Mouse (Mus musculus): Measurements from ENCODE around the gene Ndufa4l2.

The Ndufa4l2 gene

DNA sequence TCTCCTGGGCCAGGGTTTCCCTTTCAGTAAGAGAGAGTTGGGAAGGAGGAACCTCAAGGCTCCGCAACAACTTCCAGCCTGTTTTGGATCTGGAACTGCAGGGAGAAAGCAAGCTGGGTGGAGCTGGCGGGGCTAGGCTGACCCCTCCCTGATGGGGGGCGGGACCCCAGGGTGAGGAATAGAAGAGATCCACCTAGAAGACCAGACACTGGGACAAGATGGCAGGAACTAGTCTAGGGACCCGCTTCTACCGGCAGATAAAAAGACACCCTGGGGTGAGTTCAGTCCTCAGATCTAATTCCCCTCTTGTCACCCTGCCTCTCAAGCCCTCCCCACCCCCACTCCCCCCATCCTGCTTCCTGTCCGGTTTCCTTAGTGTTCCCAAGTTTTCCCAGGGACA, at the start of gene Ndufa4l2:
Gene Ndufa4l2, plus strand, starts transcription at position 204 of the 400 bp plus-strand sequence.
- DNase-seq (ENCODE audit: low spot score): no peak

DNA sequence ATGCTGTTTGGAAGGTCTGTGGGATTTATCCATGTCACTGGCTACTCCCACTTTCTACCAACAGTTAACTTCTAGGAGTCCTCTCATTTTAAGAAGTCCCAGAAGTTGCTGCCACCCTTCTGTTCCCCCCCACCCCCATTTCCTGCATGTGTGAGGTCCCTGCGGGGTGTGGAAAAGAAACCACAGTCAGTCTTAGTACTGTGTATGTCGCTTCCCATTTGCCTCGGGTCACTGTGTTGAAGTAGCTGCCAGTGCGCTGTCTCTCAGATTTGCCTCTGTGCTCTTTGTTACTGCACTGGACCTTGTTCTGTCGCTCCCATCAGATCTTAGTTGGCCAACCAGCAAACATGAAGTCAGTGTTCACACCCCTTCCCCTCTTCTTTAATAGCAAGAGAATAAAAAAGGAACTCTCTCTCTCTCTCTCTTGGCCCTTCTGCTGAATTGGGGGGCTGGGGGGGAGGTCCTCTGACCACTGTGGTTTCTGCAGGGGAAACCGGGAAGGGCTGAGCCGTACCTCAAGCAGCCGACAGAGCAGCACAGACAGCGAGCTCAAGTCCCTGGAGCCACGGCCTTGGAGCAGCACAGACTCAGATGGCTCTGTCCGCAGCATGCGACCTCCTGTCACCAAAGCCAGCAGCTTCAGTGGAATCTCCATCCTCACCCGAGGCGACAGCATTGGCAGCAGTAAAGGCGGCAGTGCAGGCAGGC, 43.3 kb upstream of the Ndufa4l2 start:
- DNase-seq (ENCODE audit: low spot score): no peak

DNA sequence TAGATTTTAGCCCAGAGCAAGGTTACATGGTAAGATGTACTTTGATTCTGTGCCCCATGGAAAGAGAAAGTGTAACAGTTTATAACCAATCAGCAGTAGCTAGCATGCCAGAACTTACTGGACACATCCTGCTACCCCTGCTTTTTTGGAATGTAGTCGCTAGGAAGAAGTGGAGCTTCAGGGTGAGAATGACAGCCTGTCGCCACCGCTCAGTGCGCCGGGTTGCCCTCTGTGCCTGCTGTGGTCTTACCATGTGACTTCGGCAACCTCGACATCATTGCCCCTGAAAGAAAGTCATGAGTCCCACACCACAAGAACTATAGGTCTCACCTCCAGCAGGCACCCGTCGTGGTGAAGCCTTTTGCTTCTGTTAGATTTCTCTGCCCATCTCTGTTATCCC, 42.0 kb upstream of the Ndufa4l2 start:
- DNase-seq (ENCODE audit: low spot score): no peak

DNA sequence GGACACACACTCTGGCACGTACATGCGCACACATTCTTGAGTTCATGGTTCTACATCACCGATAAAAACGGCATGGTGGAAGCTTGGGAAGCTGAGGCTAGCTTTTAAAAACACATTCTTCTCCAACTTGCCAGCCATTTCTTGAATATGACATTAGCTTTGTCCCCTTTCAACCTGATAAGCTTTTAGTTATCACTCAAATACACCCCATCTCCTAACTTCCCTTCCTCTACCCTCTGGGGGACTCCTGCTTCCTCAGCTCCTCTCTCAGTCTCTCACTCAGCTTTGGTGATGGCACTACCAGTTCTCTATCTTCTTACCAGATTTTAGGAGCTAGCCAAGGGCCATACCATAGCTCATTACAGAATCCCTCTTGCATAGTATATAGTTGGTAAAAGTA, 39.6 kb upstream of the Ndufa4l2 start:
- DNase-seq (ENCODE audit: low spot score): no peak

DNA sequence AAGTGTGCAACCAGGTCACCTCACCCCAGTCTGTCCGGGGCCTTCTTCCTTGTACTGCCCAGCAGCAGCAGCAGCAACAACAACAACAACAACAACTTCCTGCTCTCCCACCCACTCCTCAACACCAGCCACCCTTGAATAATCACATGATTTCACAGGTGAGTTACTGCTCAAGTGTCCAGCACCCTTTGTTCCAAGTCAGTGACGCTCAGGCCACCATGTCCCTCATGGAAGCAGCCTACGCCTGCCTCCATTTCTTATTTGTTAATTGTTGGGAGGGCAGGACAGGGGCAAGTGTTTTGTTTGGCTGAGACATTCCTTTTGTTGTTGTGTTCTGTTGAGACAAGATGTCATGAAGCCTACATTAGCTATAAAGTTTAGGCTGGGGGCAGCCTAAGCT, 38.2 kb upstream of the Ndufa4l2 start:
- no peak for DNase-seq (ENCODE audit: low spot score)

DNA sequence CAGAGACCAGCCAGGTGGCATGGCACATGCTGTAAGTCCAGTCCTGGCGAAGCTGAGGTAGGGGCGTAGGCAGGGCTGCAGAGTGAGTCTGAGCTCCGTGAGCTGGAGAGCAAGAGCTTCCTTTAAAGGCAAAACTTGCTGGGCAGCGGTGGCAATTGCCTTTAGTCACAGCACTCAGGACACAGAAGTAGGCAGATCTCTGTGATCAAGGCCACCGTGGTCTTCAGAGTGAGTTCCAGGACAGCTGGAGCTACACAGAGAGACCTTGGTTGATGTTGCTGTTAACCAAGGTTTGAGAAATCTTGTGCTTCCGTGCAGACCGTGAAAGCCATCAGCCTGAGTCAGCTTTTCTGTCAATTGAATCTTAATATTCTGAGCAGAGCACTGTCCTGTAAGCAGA, 37.5 kb upstream of the Ndufa4l2 start:
- DNase-seq (ENCODE audit: low spot score): no peak

DNA sequence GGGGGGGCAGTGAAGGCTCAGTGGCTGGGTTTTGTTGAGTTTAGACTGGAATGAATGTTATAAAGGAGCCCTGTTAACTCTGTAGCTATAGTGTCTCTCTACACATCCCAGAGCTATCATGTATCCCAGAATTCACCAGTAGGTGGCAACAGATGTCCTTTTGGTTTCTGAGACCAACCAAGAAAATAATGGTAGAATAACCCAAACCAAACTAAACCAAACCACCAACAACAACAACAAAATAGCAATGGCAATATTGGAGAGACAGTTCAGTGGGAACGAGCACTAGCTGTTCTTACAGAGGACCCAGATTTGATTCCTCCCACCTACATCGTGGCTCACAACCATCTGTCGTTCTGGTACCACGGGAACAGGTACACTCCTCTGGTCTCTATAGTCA, 35.6 kb upstream of the Ndufa4l2 start:
- DNase-seq (ENCODE audit: low spot score): no peak

DNA sequence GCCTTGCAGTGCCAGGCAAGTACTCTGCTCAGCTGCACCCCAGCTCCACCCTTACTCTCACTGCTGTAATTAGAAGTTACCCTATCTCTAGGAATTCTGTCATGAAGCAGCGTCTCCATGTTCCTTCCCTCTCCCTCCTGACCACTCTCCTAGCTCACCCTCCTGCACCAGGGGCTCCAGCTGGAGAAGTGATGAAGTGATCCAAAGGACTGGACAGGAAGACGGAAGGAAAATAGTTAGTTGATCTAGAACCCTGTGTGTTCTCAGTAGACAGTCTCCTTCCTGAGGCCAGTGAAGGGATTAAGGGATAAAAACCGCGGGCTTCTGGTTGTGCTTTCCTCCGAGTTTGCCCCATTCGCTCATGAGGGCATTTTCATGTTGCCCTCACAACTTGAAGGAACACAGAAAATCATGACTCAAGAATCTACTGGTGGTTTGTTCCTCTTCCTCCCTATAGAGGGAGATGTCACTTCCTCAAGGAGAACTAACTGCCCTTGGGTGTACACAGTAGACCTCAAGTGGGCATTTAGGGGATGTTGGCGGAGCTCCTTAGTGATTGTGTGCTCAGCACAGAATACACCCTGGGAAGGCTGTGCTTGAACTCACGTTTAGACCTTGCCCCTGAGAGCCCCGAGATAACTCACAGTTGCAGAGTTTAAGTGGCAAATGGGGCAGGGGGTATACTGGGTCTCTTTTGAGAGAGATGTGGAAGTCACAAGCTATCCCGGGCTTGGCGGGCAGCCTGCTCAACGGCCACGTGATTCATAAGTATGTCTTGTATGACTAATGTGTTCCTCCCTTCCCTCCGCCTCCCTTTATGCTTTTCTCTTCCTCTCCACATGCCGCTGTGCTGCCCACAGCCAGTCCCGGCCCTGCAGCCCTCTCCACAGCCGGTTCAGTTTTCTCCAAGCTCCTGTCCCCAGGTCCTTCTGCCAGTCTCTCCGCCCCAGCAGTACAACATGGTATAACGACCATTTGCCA, 33.6 kb upstream of the Ndufa4l2 start:
- no peak for DNase-seq (ENCODE audit: low spot score)

DNA sequence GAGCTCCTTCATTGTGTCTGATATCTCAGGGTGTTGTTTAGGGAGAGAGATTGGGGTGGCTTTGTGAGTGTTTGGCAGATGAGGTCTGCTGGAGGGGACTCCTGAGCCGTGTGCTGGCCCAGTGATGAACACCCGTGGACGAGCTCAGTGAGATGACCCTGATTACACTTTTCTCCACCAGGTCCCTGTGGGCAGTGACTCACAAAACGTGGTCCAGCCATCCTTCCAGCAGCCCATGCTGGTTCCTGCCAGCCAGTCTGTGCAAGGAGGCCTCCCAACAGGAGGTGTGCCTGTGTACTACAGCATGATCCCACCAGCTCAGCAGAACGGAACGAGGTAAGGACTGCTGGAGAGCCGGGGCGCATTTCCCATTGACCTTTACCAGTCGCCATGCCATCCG, 29.5 kb upstream of the Ndufa4l2 start:
- no peak for DNase-seq (ENCODE audit: low spot score)

DNA sequence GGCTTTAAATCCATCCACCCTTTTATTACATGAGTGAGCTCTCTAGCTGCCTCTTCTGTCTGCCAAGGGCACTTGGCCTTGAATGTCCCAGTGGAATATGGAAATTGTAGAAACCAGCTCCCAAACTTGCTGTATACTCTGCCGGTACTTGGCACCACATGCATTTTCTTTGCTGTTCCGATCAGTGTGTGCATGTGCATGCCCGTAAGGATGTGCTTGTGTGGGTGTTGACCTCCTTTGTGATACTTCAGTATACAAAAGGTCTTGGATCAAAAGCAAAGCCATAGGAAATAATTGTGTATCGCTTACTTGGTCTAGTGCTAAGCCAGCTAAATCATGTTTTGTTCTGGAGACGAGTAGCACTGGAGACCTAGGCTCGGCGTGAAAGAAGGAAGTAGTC, 25.9 kb upstream of the Ndufa4l2 start:
- DNase-seq (ENCODE audit: low spot score): no peak

DNA sequence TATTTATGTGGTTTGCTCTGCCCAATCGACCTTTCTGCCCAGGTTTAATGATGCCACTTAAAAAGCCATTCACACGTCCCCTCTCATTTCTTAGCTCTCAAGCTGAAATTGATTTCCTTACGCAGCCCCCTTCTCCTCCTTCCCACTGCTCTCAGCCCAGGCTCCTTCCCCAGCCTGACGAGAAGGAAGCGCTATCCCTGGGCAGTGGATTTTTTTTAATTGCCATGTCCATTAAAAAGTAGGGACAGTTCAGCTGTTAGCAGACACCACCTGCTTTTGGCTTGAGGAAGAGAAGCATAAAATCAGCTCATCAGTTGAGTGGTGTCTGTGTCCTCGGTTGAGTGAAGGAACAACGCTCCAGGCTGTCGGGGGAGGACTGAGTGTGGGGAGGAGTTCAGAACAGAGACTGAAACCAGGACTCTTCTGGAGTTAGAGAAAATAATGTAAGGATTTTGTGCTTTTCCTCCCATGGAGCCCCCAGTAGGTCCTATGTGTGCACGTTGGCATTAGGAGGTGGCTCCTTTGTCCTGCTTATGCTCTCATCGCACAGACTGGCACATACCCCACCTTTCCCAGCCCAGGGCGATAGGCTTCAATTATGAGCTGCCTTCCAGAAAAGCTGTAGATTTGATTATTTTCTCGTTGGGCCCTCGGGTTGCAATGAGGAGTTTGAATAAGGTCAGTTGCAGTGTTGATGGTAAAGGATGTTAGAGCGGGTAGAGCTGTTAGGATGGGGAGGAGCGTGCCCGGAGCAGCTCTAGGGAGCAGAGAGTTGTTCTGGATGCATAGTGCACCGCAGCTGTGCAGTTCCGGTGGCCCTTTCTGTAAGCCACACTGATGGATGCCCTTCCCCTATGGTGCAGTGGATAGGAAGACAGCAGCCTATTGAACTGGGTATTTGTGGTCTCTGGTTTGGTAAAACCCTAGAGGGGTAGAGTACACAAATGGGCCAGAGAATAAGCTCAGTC, 24.3 kb upstream of the Ndufa4l2 start:
- DNase-seq (ENCODE audit: low spot score): no peak

DNA sequence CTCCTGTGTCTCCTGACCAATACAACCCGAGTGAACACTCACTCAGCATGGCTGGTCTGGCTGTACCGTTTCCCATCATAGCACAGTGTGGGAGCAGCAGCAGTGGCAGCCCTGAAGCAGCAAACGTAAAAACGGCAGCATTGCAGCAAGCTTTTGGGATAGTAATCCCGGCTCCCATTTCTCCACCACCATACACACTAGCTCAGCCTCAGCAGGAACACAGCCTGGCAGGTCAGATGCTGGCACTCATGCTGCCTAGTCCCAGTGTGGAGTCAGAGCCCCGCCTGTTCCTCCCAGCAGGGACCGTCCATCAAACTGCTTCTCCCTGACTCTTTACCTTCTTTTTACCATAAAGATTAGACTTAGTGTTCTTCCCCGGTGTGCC, 23.6 kb upstream of the Ndufa4l2 start:
- DNase-seq (ENCODE audit: low spot score): no peak

DNA sequence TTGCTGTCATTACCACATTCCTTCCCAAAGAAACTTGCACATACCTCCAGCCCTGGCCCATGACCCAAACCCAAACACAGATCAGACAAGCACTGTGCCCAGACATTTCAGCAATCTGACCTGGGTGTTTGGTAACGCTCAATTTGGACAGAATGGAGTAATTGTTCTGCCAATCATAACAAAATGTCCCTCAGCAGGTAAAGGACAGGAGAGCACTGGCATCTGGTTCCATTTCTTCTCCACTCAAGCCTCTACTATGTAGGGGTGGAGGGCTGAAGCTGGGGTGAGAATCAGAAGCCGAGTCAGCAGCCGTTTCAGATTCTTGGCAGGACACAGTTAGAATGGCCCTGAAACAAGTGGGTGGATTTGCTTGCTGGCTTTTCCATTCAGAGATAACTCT, 22.6 kb upstream of the Ndufa4l2 start:
- no peak for DNase-seq (ENCODE audit: low spot score)

DNA sequence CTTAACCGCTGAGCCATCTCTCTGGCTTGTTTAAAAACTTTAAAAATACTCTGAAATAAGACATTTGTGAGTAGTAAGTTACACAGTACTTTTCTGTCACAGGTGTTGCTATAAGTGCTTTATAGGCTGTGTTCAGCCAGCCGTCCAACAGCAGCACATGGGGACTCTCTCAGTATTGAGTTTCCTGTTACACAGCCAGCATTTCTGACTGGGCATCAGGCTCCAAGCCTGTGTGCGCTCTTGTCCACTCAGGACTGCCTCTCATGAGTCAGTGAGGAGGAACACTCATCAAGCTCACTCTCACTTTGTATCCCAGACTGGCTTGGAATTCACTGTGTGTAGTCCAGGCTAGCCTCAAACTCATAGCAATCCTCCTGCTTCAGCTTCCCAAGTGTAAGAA, 18.6 kb upstream of the Ndufa4l2 start:
- no peak for DNase-seq (ENCODE audit: low spot score)

DNA sequence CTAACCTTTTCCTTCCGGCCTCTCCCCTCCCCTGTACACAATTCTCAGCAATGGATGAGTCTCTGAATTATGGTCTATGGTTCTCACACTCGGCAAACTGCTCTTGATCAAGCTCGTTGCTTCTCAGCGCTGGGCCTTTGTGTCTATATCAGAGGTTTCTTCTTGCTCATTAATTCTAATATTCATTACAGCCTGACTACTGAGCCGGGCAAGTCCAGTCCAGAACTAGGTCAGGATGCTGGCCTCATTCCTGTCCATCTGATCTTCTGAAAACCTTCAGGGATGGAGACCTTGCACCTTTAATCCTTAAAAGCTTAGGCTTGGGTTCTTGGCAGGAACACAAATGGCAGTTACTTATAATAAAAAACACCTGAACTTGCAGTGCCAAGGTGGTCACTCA, 15.3 kb upstream of the Ndufa4l2 start:
- no peak for DNase-seq (ENCODE audit: low spot score)

DNA sequence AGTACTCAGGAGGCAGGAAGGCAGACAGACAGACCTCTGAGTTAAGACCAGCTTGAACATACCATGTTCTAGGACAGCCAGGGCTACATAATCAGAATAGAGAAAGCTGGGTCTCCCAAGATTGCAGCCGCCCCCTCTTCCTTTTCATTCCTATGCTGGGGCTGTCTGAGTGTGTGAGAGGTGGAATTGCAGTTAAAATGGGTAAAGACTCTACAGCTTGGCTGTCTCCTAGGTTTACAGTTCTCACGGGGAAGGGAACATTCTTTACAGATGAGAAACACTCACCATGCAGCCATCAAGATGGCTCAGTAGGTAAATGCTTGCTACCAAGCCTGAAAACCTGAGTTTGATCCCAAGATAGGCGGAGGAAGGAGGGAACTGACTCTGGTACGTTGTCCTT, 14.7 kb upstream of the Ndufa4l2 start:
- DNase-seq (ENCODE audit: low spot score): no peak

DNA sequence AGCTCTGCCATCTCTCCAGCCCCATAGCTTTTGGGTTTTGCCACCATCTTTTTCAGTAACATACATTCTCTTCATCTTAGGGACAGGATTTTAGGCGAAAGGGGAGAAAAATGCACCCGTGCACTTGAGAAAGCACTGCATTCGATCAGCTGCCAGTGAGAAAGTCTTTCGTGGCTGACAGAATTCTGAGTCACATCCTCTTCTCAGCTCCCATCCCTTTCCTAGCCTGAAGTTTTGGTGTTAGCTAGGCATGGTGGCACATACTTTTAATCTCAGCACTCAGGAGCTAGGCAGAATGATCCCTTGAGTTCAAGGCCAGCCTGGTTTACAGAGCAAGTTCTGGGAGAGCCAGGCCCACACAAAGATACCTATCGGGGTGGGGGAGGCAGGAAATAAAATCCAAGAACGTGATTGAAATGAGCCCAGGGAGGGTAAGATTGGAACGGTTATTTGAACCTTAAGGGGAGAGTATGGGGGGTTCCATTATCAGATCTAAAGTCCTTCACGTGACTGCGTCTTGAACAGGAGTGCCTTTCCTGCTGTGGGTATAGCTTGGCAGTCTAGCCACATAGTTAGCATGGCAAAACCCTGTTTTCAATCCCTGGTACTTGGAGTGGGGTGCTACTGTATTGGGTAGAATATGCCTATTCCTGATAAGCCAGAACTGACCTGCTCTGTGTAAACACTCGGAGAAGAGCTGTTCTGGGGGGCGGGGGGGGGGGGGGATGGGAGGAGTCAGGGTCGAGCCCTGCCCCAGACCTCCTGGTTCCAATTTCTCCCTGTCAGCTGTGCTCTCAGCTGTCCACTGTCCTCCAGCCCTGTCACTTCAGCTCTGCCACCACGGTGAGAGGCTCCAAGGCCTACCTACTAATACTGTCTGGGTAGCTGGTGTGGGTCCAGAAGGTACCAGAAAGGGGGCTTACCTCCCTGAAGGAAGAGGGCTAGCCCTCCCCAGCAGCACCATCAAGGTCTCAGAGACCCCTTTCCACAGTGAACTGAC, 13.6 kb upstream of the Ndufa4l2 start, which contains the start of gene Stac3:
Gene Stac3, plus strand, starts transcription at position 793 of the 1,000 bp plus-strand sequence.
- DNase-seq (ENCODE audit: low spot score): no peak

DNA sequence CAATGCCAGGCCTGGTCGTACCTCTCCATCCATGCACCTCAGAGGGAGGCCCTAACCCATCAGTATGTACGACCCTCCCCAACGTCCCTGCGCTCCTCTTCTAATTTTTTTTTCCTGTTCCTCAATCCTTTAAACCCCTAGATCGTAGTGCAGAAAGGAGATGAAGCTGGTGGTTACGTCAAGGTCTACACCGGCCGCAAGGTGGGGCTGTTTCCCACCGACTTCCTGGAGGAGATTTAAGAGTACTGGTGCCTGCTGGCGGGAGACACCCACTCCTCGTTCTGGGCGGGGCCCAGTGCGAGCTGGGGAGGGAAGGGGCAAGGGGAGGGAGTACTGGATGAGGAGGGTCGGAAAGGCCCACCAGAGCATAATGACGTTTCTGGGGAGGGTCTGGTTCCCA, 6.5 kb upstream of the Ndufa4l2 start:
- peak; percentile 88 for DNase-seq (ENCODE audit: low spot score)

DNA sequence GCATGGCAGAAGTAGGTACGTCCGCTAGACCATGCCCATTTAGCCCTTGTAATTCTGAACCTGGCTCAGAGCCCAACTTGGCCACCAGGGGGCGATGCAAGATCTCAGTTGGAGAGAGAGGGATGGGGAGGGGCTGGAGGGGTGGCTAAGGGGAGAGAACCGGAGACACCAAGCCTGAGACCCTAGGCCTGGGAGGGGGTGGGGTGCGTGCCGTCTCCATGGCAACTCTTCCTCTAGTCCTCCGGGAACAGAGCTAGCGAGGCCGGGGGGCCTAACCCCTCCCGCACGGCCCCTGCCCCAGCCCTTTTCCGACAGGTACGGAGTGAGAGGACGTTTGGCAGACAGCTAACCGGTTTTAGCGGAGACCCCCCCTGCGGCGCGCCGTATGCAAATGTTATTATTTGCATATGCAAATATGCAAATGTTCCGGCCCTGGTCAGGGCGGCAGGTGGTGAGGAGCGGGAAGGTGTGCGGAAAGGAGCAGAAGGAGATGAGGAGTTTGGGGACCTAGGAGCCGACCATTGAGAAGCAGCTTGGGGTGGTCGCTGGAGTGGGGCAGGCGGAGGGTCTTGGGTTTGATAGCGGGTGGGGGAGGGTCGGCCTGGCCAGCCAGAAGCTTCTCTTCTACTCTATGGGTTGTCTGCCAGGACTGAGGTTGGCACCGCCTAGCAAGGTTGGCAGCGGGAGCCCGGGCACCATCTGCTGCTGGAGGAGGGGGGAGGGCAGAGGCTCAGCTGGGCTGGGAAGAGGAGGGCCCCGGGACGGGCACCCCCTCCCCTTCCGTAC, 5.5 kb upstream of the Ndufa4l2 start:
- DNase-seq (ENCODE audit: low spot score): peak; percentile 93
